Mouse (Mus musculus): Measurements from ENCODE around the gene Zfp853.
A peak's percentile ranks its signal among the peaks of the same experiment; 100 is the strongest.

- TF ChIP-seq CTCF (IDR thresholded peaks at IDR 0.05; ENCODE audit: extremely low read depth, insufficient read depth, low read length) (peak; percentile 32), POLR2A (IDR thresholded peaks at IDR 0.05; ENCODE audit: extremely low read depth, insufficient read depth, low read length) (no peak)
Measured at GRCm38 (mm10) chr5:143314730-143315513, 21.5 kb upstream of the Zfp853 start, which contains the start of gene E130309D02Rik.

Data from cortical plate, adult 2 months (tissue).